Mouse (Mus musculus) heart, embryonic 16.5 days (tissue): Measurements from ENCODE around the gene Fyn. TPM values are rescaled to one million over a fixed set of nuclear protein-coding genes. Genes with fewer than 3 reads are reported as not detected.

ENCODE experiments used
- ATAC-seq: fragments of 200-750 bp; cut with Nextera tagmentation; replicated peaks from 2 replicates; pipeline ENCODE4 v1.8.0; 2017; ENCODE audit warnings: moderate number of reproducible peaks; ENCODE audit not compliant: insufficient read depth, low FRiP score; ENCODE audit errors: extremely low read depth
- H3K27ac ChIP-seq: fragments of 300-500 bp; sonication (generic); 2 replicates; pipeline ENCODE4 v1.5.1; 2014; ENCODE audit warnings: mild to moderate bottlenecking, low read length, control low read depth, moderate library complexity
- H3K27me3 ChIP-seq: fragments of 300-500 bp; sonication (generic); 2 replicates; pipeline ENCODE4 v1.6.1; 2014; ENCODE audit warnings: low read length, mixed read lengths; ENCODE audit not compliant: control insufficient read depth, insufficient read depth
- H3K36me3 ChIP-seq: fragments of 300-500 bp; sonication (generic); 2 replicates; pipeline ENCODE4 v1.6.1; 2014; ENCODE audit not compliant: control insufficient read depth, insufficient read depth
- H3K4me1 ChIP-seq: fragments of 300-500 bp; sonication (generic); 2 replicates; pipeline ENCODE4 v1.6.1; 2014; ENCODE audit warnings: low read length, mixed read lengths; ENCODE audit not compliant: control insufficient read depth, insufficient read depth
- H3K4me2 ChIP-seq: fragments of 300-500 bp; sonication (generic); 2 replicates; pipeline ENCODE4 v1.6.1; 2014; ENCODE audit warnings: low read depth, mild to moderate bottlenecking, control low read depth, low read length
- H3K4me3 ChIP-seq: fragments of 300-500 bp; sonication (generic); 2 replicates; pipeline ENCODE4 v1.5.1; 2014; ENCODE audit warnings: mild to moderate bottlenecking, control low read depth, low read length
- H3K9ac ChIP-seq: fragments of 300-500 bp; sonication (generic); 2 replicates; pipeline ENCODE4 v1.6.1; 2014; ENCODE audit warnings: low read length, control low read depth
- H3K9me3 ChIP-seq: fragments of 300-500 bp; sonication (generic); replicated peaks from 2 replicates; pipeline ENCODE4 v1.6.1; 2016; ENCODE audit warnings: low read length; ENCODE audit not compliant: control insufficient read depth
- WGBS: fragments of 180-500 bp; shearing (Covaris S2); extraction: QIAGEN DNeasy Blood & Tissue Kit; methylation state at CpG from one replicate; pipeline ENCODE4 v1.1.7; 2014; 5-methylcytosine and 5-hydroxymethylcytosine counted together
- polyA plus RNA-seq: library from polyadenylated mRNA; unstranded; fragments of >200 nt; fragmentation: Nextera tagmentation; extraction: Ambion mirVana; gene quantifications from 2 replicates; pipeline ENCODE4 v1.2.1, GENCODE M21; 2015

Fyn gene
- polyA plus RNA-seq, 1 experiment from 2014 or later: 15.0 TPM

DNA sequence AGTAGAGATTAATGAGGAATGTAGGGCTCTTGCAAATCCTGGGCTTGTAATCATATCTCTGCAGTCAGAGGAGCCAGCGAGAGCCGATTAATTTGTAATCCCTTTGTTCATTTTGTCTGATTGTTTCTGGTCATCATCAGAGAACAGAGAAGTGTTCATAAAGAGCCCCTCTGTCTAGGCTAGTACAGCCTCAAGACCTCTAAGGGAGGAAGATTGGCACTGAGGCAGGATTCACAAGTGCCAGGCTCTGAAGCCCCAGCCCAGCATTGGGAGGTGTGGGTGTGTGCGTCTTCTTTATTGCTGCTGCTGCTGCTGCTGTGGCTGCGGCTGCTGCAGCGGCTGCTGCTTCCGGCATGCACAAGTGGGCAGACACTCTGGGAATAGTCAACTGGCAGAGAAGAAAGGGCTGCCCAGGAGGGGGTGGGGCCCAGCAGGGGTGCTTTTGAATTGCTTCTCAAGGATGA lies 183.7 kb downstream of the Fyn start:
- peak overlapping the region; percentile 1; the same call in 1 of the 2 replicates for H3K27ac ChIP-seq
- 0 out of 2 replicates have a peak overlapping the region, but pooled peaks have one; percentile 13 for H3K4me2 ChIP-seq
- H3K36me3 ChIP-seq: no peaks in the 10 kb centered on the region
- H3K4me3 ChIP-seq: no peak overlapping the region
- H3K4me1 ChIP-seq: peaks cover 26% of the 10 kb centered on the region
- H3K27me3 ChIP-seq: no peaks in the 10 kb centered on the region
- 0 out of 2 replicates have a peak, but pooled peaks have one; percentile 49 for ATAC-seq
- H3K9me3 ChIP-seq: no peaks in the 10 kb centered on the region
- H3K9ac ChIP-seq: peak overlapping the region; percentile 40; the same call in 1 of the 2 replicates
- 15% methylated on average over 6 of the region's 6 CpGs for WGBS

DNA sequence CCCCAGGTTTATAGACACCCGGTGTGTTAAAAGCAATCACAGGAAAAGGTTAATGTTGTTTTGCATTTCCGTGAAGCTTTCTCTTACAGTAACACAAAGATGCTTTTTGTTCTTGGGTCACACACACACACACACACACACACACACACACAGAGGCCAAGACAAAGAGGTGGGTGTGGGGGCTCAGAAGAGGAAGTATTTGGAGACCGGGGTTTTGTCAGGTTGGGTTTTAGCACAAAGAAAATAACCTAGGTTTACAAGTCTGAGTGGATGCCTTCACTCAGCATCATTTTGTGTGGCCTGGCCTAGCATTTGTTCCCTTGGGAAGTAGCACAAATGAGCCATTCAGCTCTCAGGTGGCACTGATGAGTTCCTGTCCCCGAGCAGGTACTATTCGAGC lies 184.2 kb downstream of the Fyn start:
- Histone ChIP-seq H3K27ac (no peak overlapping the region), H3K9me3 (no peaks in the 10 kb centered on the region), H3K4me2 (no peak overlapping the region), H3K36me3 (no peaks in the 10 kb centered on the region), H3K27me3 (no peaks in the 10 kb centered on the region), H3K4me1 (peaks cover 30% of the 10 kb centered on the region), H3K4me3 (no peak overlapping the region), H3K9ac (no peak overlapping the region)
- ATAC-seq: no peak
- 73% methylated on average over 5 of the region's 5 CpGs for WGBS

DNA sequence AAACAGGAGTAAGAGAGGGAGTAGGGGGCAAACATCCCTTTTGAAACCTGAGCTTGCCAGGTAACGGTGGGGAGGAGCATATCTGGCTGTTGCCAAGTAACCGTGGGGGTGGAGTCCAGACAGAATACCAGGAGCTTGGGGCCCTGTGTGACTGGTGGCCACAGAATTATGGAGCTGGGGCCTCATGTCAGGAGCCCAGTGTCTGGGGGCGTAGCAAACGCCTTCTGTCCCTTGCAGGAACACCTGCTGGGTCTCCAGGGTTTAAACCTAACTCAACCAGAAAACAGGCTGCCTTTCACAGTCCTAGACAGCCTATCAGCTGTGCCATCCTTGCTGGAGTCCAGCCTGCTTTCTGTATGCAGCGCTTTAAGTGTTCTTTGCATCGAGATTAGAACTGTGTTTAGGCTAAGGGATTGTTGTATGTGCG lies 186.6 kb downstream of the Fyn start:
- ATAC-seq: no peak
- no peak overlapping the region; the same call in 1 of the 2 replicates for H3K9ac ChIP-seq
- peaks cover 40% of the 10 kb centered on the region for H3K4me1 ChIP-seq

DNA sequence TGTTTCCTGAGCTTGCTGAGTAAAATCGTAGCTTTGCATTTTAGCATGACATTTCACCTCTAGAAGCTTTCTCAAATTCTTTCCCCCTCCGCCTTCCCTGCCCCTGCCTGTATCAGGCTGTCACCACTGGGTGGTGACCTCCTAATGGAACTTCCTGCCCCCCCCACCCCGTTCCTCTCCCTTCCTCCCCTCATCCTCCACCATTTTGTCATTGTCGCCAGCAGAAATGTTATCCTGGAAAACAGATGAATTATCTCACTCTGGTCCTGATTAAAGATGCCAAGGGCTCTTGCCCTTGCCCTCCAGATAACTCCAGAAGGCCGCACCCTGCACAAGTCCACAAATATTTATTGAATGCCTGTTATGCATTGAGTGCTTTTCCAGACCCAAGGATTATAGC lies 187.1 kb downstream of the Fyn start:
- H3K4me2 ChIP-seq: no peak overlapping the region

More for the DNA sequence above, 186.6 kb downstream of the Fyn start:
- Histone ChIP-seq H3K9me3 (no peaks in the 10 kb centered on the region), H3K4me3 (no peak overlapping the region), H3K27ac (peak overlapping the region; percentile 55), H3K36me3 (no peaks in the 10 kb centered on the region), H3K4me2 (no peak overlapping the region), H3K27me3 (no peaks in the 10 kb centered on the region)
- 42% methylated on average over 7 of the region's 7 CpGs for WGBS

DNA sequence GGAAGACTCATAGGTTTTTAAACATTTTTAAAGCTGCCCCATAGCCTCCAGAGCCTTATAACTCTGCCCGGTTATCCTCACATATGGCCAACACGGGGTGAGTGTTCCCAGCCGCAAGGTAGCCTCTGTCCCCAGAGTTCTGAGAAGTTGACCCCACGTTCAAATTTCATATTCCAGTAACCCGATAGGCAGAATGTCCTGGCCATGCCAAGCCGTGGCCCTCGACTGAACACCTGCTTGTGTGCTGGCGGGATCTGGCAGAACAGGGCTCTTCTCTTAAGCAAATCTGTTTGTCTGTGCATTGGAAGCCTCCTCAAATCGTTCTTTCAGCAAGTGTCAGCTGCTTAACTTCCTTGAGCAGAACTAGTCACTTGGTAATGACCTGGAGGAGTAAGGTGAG lies 188.7 kb downstream of the Fyn start:
- Histone ChIP-seq H3K4me1 (peaks cover 39% of the 10 kb centered on the region), H3K4me3 (no peak overlapping the region)
- 74% methylated on average over 9 of the region's 9 CpGs for WGBS

More for the DNA sequence above, 187.1 kb downstream of the Fyn start:
- 0 out of 2 replicates have a peak, but pooled peaks have one; percentile 14 for ATAC-seq
- Histone ChIP-seq H3K27ac (peak overlapping the region; percentile 59), H3K36me3 (no peaks in the 10 kb centered on the region), H3K9ac (no peak overlapping the region), H3K4me3 (no peak overlapping the region), H3K4me1 (peaks cover 43% of the 10 kb centered on the region), H3K27me3 (no peaks in the 10 kb centered on the region), H3K9me3 (no peaks in the 10 kb centered on the region)
- 23% methylated on average over 5 of the region's 5 CpGs for WGBS

DNA sequence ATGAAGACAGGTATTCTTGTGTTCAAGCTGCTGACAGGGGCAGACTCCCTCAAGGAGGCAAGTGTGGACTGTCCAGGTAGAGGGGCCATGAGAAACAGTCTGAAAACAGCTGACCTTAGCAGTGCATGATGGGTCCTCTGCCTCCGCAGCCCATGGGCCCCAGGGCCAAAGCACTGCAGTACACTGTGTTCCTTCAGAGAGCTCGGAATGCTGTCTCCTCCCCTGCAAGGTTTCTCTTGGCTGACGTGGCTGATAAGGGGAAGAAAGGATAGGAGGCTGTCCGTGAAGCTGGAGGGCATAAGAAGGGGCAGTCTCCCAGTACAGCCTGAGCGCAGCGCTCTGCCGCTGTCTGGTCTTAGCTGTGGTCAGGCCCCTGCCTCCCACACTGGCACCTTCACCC lies 189.2 kb downstream of the Fyn start:
- Histone ChIP-seq H3K27me3 (no peaks in the 10 kb centered on the region), H3K4me2 (no peak overlapping the region), H3K9me3 (no peaks in the 10 kb centered on the region), H3K4me1 (peaks cover 34% of the 10 kb centered on the region), H3K4me3 (no peak overlapping the region), H3K9ac (peak overlapping the region; percentile 8; the same call in 1 of the 2 replicates), H3K27ac (peak overlapping the region; percentile 50), H3K36me3 (no peaks in the 10 kb centered on the region)
- WGBS: 37% methylated on average over 7 of the region's 7 CpGs
- peak; percentile 51 for ATAC-seq

More for the DNA sequence above, 188.7 kb downstream of the Fyn start:
- peak overlapping the region; percentile 50; the same call in 1 of the 2 replicates for H3K27ac ChIP-seq
- H3K9me3 ChIP-seq: no peaks in the 10 kb centered on the region
- no peak overlapping the region for H3K9ac ChIP-seq
- ATAC-seq: no peak
- no peak overlapping the region for H3K4me2 ChIP-seq
- no peaks in the 10 kb centered on the region for H3K36me3 ChIP-seq
- H3K27me3 ChIP-seq: no peaks in the 10 kb centered on the region

DNA sequence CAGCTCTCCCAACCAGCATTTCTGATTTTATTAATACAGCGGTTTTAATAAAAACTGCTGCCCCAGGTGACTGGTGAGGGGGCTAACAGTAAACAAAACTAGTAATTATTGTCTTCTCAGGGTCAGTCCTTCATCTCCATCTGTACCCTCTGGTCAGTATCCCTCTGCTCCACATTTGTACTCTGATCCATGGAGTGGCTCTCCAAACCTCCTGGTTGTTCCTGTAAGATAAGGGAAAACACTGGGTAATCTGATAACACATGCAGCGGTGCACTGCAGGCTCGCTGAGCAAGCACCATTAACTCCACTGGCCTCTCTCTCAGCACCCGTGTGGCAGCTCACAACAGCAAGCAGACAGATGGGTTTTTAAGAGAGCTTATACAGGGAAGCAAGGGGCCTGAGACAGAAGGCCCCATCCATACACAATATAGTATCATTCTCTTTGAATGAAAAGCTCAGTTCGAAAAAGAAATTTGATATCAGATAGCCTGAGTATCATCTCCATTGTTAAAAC lies 189.9 kb downstream of the Fyn start:
- Histone ChIP-seq H3K36me3 (no peaks in the 10 kb centered on the region), H3K4me2 (no peak overlapping the region), H3K4me3 (no peak overlapping the region), H3K27ac (peak overlapping the region; percentile 50), H3K9ac (peak overlapping the region; percentile 8; the same call in 1 of the 2 replicates), H3K9me3 (no peaks in the 10 kb centered on the region), H3K27me3 (no peaks in the 10 kb centered on the region), H3K4me1 (peaks cover 35% of the 10 kb centered on the region)
- ATAC-seq: no peak
- WGBS: 46% methylated on average over 5 of the region's 5 CpGs

DNA sequence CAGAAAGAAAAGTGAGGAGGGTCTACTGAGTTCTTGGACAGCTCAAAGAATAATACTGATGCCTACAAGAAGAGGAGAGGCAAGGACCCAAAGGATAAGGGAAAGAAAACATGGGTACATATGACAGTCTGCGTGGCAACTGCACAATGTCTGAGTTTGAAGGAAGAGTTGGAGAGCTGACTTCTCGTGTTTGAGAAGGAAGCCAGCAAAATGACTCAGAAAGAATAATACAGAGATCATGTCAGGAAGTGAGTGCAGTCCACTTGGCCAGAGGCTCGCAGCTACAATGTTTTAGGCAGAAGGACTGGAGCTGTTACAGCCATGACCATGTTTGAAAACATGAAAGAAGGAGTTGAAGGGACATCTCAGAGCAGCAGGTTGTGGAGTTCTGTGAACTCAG lies 190.7 kb downstream of the Fyn start:
- Histone ChIP-seq H3K4me3 (no peak overlapping the region), H3K4me2 (no peak overlapping the region), H3K27ac (peak overlapping the region; percentile 41), H3K9me3 (no peaks in the 10 kb centered on the region), H3K9ac (no peak overlapping the region), H3K4me1 (peaks cover 40% of the 10 kb centered on the region), H3K27me3 (no peaks in the 10 kb centered on the region), H3K36me3 (no peaks in the 10 kb centered on the region)
- WGBS: 55% methylated on average over 3 of the region's 3 CpGs
- no peak for ATAC-seq

DNA sequence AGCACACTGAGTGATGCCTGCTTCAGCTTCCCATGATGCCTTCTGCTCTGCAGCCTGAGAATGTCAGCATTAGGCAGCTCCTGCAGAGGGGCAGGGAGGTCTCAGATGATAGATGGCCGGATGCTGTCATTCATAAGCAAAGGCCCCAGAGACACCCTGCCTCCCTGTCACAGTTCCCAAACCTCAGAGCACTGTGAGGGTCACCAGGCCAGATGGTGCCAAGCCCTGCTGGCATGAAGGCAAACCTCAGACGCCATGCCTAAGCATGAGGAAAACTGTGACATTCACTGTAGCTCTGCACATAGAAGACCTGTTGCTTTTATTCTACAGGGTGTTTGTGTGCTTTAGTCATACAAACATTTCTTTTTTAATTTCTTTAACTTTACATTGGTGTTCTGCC lies 193.7 kb downstream of the Fyn start:
- H3K27me3 ChIP-seq: no peaks in the 10 kb centered on the region
- no peaks in the 10 kb centered on the region for H3K9me3 ChIP-seq
- no peak overlapping the region for H3K4me2 ChIP-seq
- 69% methylated on average over 2 of the region's 2 CpGs for WGBS
- peaks cover 25% of the 10 kb centered on the region for H3K4me1 ChIP-seq
- H3K9ac ChIP-seq: no peak overlapping the region
- no peak overlapping the region for H3K4me3 ChIP-seq
- no peaks in the 10 kb centered on the region for H3K36me3 ChIP-seq
- H3K27ac ChIP-seq: no peak overlapping the region
- ATAC-seq: no peak
